Mouse (Mus musculus) liver, postnatal 0 days (tissue): ENCODE results near the gene Mrps33. TPM values are rescaled to one million over a fixed set of nuclear protein-coding genes. Genes with fewer than 3 reads are reported as not detected.

Source experiments
- ATAC-seq: fragments of 200-750 bp; cut with Nextera tagmentation; 2 replicates; pipeline ENCODE4 v1.8.0; 2017; ENCODE audit warnings: mild to moderate bottlenecking, moderate library complexity
- DNase-seq: peaks from one replicate; pipeline ENCODE4 v3.0.0-alpha.2; 2016
- H3K27ac ChIP-seq: fragments of 300-500 bp; sonication (generic); 2 replicates; pipeline ENCODE4 v1.5.1; 2014; ENCODE audit warnings: antibody characterized with exemption, moderate library complexity, mild to moderate bottlenecking, low read depth
- H3K27me3 ChIP-seq: fragments of 300-500 bp; sonication (generic); 2 replicates; pipeline ENCODE4 v1.6.1; 2014; ENCODE audit warnings: low read length, control low read depth, mixed read lengths; ENCODE audit not compliant: insufficient read depth
- H3K36me3 ChIP-seq: fragments of 300-500 bp; sonication (generic); replicated peaks from 2 replicates; pipeline ENCODE4 v1.6.1; 2014; ENCODE audit warnings: mild to moderate bottlenecking, control low read depth, low read length, moderate library complexity, mixed read lengths; ENCODE audit not compliant: insufficient read depth
- H3K4me1 ChIP-seq: fragments of 300-500 bp; sonication (generic); 2 replicates; pipeline ENCODE4 v1.6.1; 2014; ENCODE audit warnings: antibody characterized with exemption, mild to moderate bottlenecking, control low read depth; ENCODE audit not compliant: insufficient read depth
- H3K4me2 ChIP-seq: fragments of 300-500 bp; sonication (generic); 2 replicates; pipeline ENCODE4 v1.6.1; 2014; ENCODE audit warnings: low read depth, mild to moderate bottlenecking, low read length, moderate library complexity, mixed read lengths
- H3K4me3 ChIP-seq: fragments of 300-500 bp; sonication (generic); 2 replicates; pipeline ENCODE4 v1.5.1; 2014; ENCODE audit warnings: low read depth, low read length
- H3K9ac ChIP-seq: fragments of 300-500 bp; sonication (generic); replicated peaks from 2 replicates; pipeline ENCODE4 v1.6.1; 2014; ENCODE audit warnings: mild to moderate bottlenecking, moderate library complexity
- H3K9me3 ChIP-seq: fragments of 300-500 bp; sonication (generic); 2 replicates; pipeline ENCODE4 v1.6.1; 2016; ENCODE audit warnings: mild to moderate bottlenecking, control low read depth, low read length, mixed read lengths
- CTCF ChIP-seq: sonication (generic); IDR thresholded peaks from 2 replicates; pipeline ENCODE4 v1.5.1; 2016; ENCODE audit warnings: antibody characterized with exemption, low read depth
- EP300 ChIP-seq: IDR thresholded peaks from 2 replicates; pipeline ENCODE4 v1.6.1; 2016; ENCODE audit warnings: antibody characterized with exemption, low read depth, mild to moderate bottlenecking
- WGBS: fragments of 180-500 bp; shearing (Covaris S2); extraction: QIAGEN DNeasy Blood & Tissue Kit; methylation state at CpG from one replicate; pipeline ENCODE4 v1.1.7; 2014; ENCODE audit not compliant: insufficient replicate concordance; 5-methylcytosine and 5-hydroxymethylcytosine counted together
- polyA plus RNA-seq: library from polyadenylated mRNA; unstranded; fragments of >200 nt; fragmentation: Nextera tagmentation; extraction: Ambion mirVana; gene quantifications from 2 replicates; pipeline ENCODE4 v1.2.1, GENCODE M21; 2015

Gene Mrps33
- polyA plus RNA-seq, 1 experiment from 2014 or later = 90.9 TPM

GRCm38 (mm10) chr6:39797076-39797475, 13.7 kb downstream of the Mrps33 start:
- ATAC-seq = no peak
- Histone ChIP-seq H3K36me3 (peaks cover 8% of the 10 kb centered on the region; the same call in 1 of the 2 replicates), H3K9me3 (no peaks in the 10 kb centered on the region), H3K4me3 (no peak overlapping the region), H3K9ac (no peak overlapping the region), H3K27ac (no peak overlapping the region), H3K27me3 (no peaks in the 10 kb centered on the region), H3K4me2 (no peak overlapping the region), H3K4me1 (no peaks in the 10 kb centered on the region)
- 59% methylated on average over 2 of the region's 2 CpGs for WGBS
- TF ChIP-seq EP300 (no peak), CTCF (no peak)
- no peak for DNase-seq

- Histone ChIP-seq H3K27ac (no peak overlapping the region), H3K27me3 (no peaks in the 10 kb centered on the region), H3K9ac (no peak overlapping the region), H3K4me3 (no peak overlapping the region), H3K4me2 (no peak overlapping the region), H3K4me1 (no peaks in the 10 kb centered on the region), H3K36me3 (peaks cover 8% of the 10 kb centered on the region; the same call in 1 of the 2 replicates), H3K9me3 (no peaks in the 10 kb centered on the region)
- no peak for TF ChIP-seq EP300
- ATAC-seq (no peak), DNase-seq (no peak)
- WGBS = 73% methylated on average over 1 of the region's 1 CpGs
Measured at GRCm38 (mm10) chr6:39796150-39796549, 14.6 kb downstream of the Mrps33 start.

- Histone ChIP-seq H3K27me3 (0 out of 2 replicates have a peak, but pooled peaks cover 2% of the 10 kb centered on the region), H3K27ac (no peak overlapping the region), H3K36me3 (no peaks in the 10 kb centered on the region), H3K4me1 (no peaks in the 10 kb centered on the region), H3K4me2 (no peak overlapping the region), H3K9ac (no peak overlapping the region), H3K4me3 (no peak overlapping the region), H3K9me3 (no peaks in the 10 kb centered on the region)
- no peak for ATAC-seq
- WGBS = 76% methylated on average over 5 of the region's 5 CpGs
- no peak for DNase-seq
- TF ChIP-seq EP300 (no peak), CTCF (no peak)
Measured at GRCm38 (mm10) chr6:39791806-39792205, 19.0 kb downstream of the Mrps33 start.

GRCm38 (mm10) chr6:39788408-39788807, 22.4 kb downstream of the Mrps33 start:
- Histone ChIP-seq H3K4me3 (no peak overlapping the region), H3K36me3 (no peaks in the 10 kb centered on the region), H3K4me1 (no peaks in the 10 kb centered on the region), H3K9ac (no peak overlapping the region), H3K9me3 (no peaks in the 10 kb centered on the region), H3K27ac (no peak overlapping the region), H3K4me2 (no peak overlapping the region), H3K27me3 (0 out of 2 replicates have a peak, but pooled peaks cover 2% of the 10 kb centered on the region)
- TF ChIP-seq CTCF = no peak
- TF ChIP-seq EP300 = no peak
- DNase-seq (no peak), ATAC-seq (no peak)

- H3K4me3 ChIP-seq = no peak overlapping the region
- no peak overlapping the region for H3K9ac ChIP-seq
- ATAC-seq (no peak), DNase-seq (no peak)
- H3K9me3 ChIP-seq = no peaks in the 10 kb centered on the region
- TF ChIP-seq EP300 (no peak), CTCF (no peak)
- no peaks in the 10 kb centered on the region for H3K4me1 ChIP-seq
- WGBS = 24% methylated on average over 9 of the region's 9 CpGs
- H3K27ac ChIP-seq = no peak overlapping the region
- H3K36me3 ChIP-seq = no peaks in the 10 kb centered on the region
- no peak overlapping the region for H3K4me2 ChIP-seq
- H3K27me3 ChIP-seq = 0 out of 2 replicates have a peak, but pooled peaks cover 2% of the 10 kb centered on the region
Measured at GRCm38 (mm10) chr6:39787783-39788182, 23.0 kb downstream of the Mrps33 start.

- Histone ChIP-seq H3K4me1 (peaks cover 13% of the 10 kb centered on the region), H3K4me2 (no peak overlapping the region), H3K9ac (no peak overlapping the region), H3K27ac (no peak overlapping the region), H3K36me3 (no peaks in the 10 kb centered on the region), H3K27me3 (0 out of 2 replicates have a peak, but pooled peaks cover 2% of the 10 kb centered on the region), H3K9me3 (no peaks in the 10 kb centered on the region), H3K4me3 (no peak overlapping the region)
- ATAC-seq = no peak
- DNase-seq = no peak
- TF ChIP-seq CTCF (no peak), EP300 (no peak)
- WGBS = 78% methylated on average over 5 of the region's 5 CpGs
Measured at GRCm38 (mm10) chr6:39785944-39786343, 24.8 kb downstream of the Mrps33 start.

GRCm38 (mm10) chr6:39783521-39783920, 27.3 kb downstream of the Mrps33 start:
- WGBS = 75% methylated on average over 7 of the region's 7 CpGs
- ATAC-seq (no peak), DNase-seq (no peak)
- H3K4me3 ChIP-seq = no peak overlapping the region
- no peak overlapping the region for H3K27ac ChIP-seq
- H3K27me3 ChIP-seq = 0 out of 2 replicates have a peak, but pooled peaks cover 2% of the 10 kb centered on the region
- no peaks in the 10 kb centered on the region for H3K36me3 ChIP-seq
- no peak overlapping the region for H3K9ac ChIP-seq
- H3K9me3 ChIP-seq = no peaks in the 10 kb centered on the region
- no peak overlapping the region for H3K4me2 ChIP-seq
- no peak for TF ChIP-seq EP300
- no peak for TF ChIP-seq CTCF
- peaks cover 13% of the 10 kb centered on the region for H3K4me1 ChIP-seq
